9 mouse cellular contexts compared by ENCODE assay signal in genomic region chr9:45413478-45414140, GRCm38 (mm10). TPM values are rescaled to one million over a fixed set of nuclear protein-coding genes. Genes with fewer than 3 reads are reported as not detected.
DNase-seq lines count a peak whose midpoint lies in the region; ATAC-seq and TF ChIP-seq lines count a peak whose summit lies in the region.
"Had no signal": no experiment of that assay in that cellular context is flagged by ENCODE, and none has a peak within 500 bp of the region (broad histone marks: within the 10 kb centered on the region; RNA-seq: fewer than 3 reads in every experiment).

No protein-coding gene starts in this region.

- no peaks in the 10 kb centered on the region for H3K9me3 ChIP-seq in ES-Bruce4 (replicated peaks; ENCODE audit: control insufficient read depth, insufficient read depth, low read length, poor library complexity, severe bottlenecking)
- H3K9me3 ChIP-seq in kidney, postnatal 0 days (replicated peaks; ENCODE audit: low read length) = no peaks in the 10 kb centered on the region
- H3K9me3 ChIP-seq: embryonic facial prominence, embryonic 12.5 days; neural tube, embryonic 12.5 days had no signal

- TF ChIP-seq CTCF in ES-Bruce4 (IDR thresholded peaks at IDR 0.05; ENCODE audit: low read depth, low read length) = peak; percentile 56
- peak; percentile 80 for TF ChIP-seq CTCF in kidney, postnatal 0 days (IDR thresholded peaks at IDR 0.05; ENCODE audit: low read depth)
- TF ChIP-seq CTCF in small intestine, adult 2 months (IDR thresholded peaks at IDR 0.05; ENCODE audit: extremely low read depth, insufficient read length, insufficient replicate concordance, low read depth, low read length) = peak; percentile 56; the same call in 1 of the 2 replicates

- no peak for TF ChIP-seq POLR2A in ES-Bruce4 (IDR thresholded peaks at IDR 0.05; ENCODE audit: insufficient read depth, low read length)
- no peak for TF ChIP-seq POLR2A in small intestine, adult 2 months (IDR thresholded peaks at IDR 0.05; ENCODE audit: low read depth, low read length)

- no peaks in the 10 kb centered on the region for H3K36me3 ChIP-seq in ES-Bruce4 (ENCODE audit: control insufficient read depth, insufficient read depth, low read length, poor library complexity, severe bottlenecking)
- H3K36me3 ChIP-seq in kidney, postnatal 0 days (ENCODE audit: insufficient read depth, low read length) = no peaks in the 10 kb centered on the region
- no peaks in the 10 kb centered on the region for H3K36me3 ChIP-seq in small intestine, adult 2 months (ENCODE audit: control insufficient read depth, insufficient read depth, low read length)
- H3K36me3 ChIP-seq: embryonic facial prominence, embryonic 12.5 days; neural tube, embryonic 12.5 days had no signal

- H3K9ac ChIP-seq in ES-Bruce4 (ENCODE audit: low read depth, poor library complexity, severe bottlenecking) = no peak overlapping the region
- no peak overlapping the region for H3K9ac ChIP-seq in kidney, postnatal 0 days (ENCODE audit: low read depth, low read length)
- H3K9ac ChIP-seq: embryonic facial prominence, embryonic 12.5 days; neural tube, embryonic 12.5 days had no signal

- no peak overlapping the region for H3K27ac ChIP-seq in ES-Bruce4 (ENCODE audit: insufficient read depth, low read length)
- peak overlapping the region; percentile 72 for H3K27ac ChIP-seq in kidney, postnatal 0 days
- H3K27ac ChIP-seq in small intestine, adult 2 months (ENCODE audit: insufficient read depth, low read depth, low read length) = no peak overlapping the region
- H3K27ac ChIP-seq: embryonic facial prominence, embryonic 12.5 days; neural tube, embryonic 12.5 days had no signal

- ATAC-seq in kidney, postnatal 0 days (replicated peaks; ENCODE audit: low FRiP score, low read depth) = peak; percentile 34
- no peak for ATAC-seq in activated CD4-positive, CD25-positive, alpha-beta regulatory T cell, adult 4 months

- no peaks in the 10 kb centered on the region for H3K4me1 ChIP-seq in ES-Bruce4 (ENCODE audit: control insufficient read depth, insufficient read depth, low read length)
- H3K4me1 ChIP-seq in kidney, postnatal 0 days (replicated peaks; ENCODE audit: insufficient read depth, low read length) = no peaks in the 10 kb centered on the region
- peaks cover 9% of the 10 kb centered on the region; the same call in 1 of the 2 replicates for H3K4me1 ChIP-seq in small intestine, adult 2 months (ENCODE audit: control insufficient read depth, insufficient read depth, insufficient read length, low read length)
- H3K4me1 ChIP-seq: embryonic facial prominence, embryonic 12.5 days had no signal

- H3K4me2 ChIP-seq in kidney, postnatal 0 days (ENCODE audit: low read length) = no peak overlapping the region
- H3K4me2 ChIP-seq: embryonic facial prominence, embryonic 12.5 days; neural tube, embryonic 12.5 days had no signal

- H3K4me3 ChIP-seq in ES-Bruce4 (ENCODE audit: low read depth, low read length) = no peak overlapping the region
- no peak overlapping the region for H3K4me3 ChIP-seq in kidney, postnatal 0 days (replicated peaks; ENCODE audit: low read depth, low read length)
- no peak overlapping the region for H3K4me3 ChIP-seq in small intestine, adult 2 months (ENCODE audit: low read depth, low read length)
- H3K4me3 ChIP-seq: embryonic facial prominence, embryonic 12.5 days; neural tube, embryonic 12.5 days had no signal

- TF ChIP-seq EP300 in ES-Bruce4 (IDR thresholded peaks at IDR 0.05; ENCODE audit: insufficient read depth, low read depth, low read length) = no peak

- DNase-seq in layer of hippocampus, adult 11-12 months (ENCODE audit: low spot score) = peak; percentile 55
- no peak for DNase-seq in layer of hippocampus, postnatal 36 days
- peak; percentile 38 for DNase-seq in adrenal gland, postnatal 25 days
- DNase-seq in kidney, postnatal 0 days (ENCODE audit: low spot score) = peak; percentile 44

- WGBS in kidney, postnatal 0 days = 50% methylated on average over 5 of the region's 5 CpGs
- WGBS in small intestine, adult 2 months = 55% methylated on average over 5 of the region's 5 CpGs

- H3K27me3 ChIP-seq in ES-Bruce4 (ENCODE audit: control insufficient read depth, insufficient read depth, low read length, poor library complexity, severe bottlenecking) = no peaks in the 10 kb centered on the region
- no peaks in the 10 kb centered on the region for H3K27me3 ChIP-seq in kidney, postnatal 0 days (ENCODE audit: insufficient read depth, low read length)
- no peaks in the 10 kb centered on the region for H3K27me3 ChIP-seq in small intestine, adult 2 months (ENCODE audit: control insufficient read depth, insufficient read depth, low read length)
- H3K27me3 ChIP-seq: neural tube, embryonic 12.5 days had no signal

RNA-seq across cellular contexts. Expression of gene Dscaml1, which starts 12.8 kb away (rescaled TPM):
- 10 to 100 TPM; 88.0 to 91.7 TPM for total RNA-seq in layer of hippocampus, postnatal 36 days (2021)
- polyA plus RNA-seq in ES-Bruce4 (2011; ENCODE audit: insufficient read depth, insufficient read length, low read depth, missing spikeins) = 3.8 and 4.0 TPM in 2 replicates
- 0.62 and 1.5 TPM in 2 replicates for total RNA-seq in adrenal gland, postnatal 25 days (2021)
- polyA plus RNA-seq in kidney, postnatal 0 days (2015; fragmentation: Nextera tagmentation; extraction: Ambion mirVana) = 0.09 and 0.24 TPM in 2 replicates
- polyA plus RNA-seq in small intestine, adult 2 months (2012; rRNA removed) = 0.48 and 0.62 TPM in 2 replicates
- not detected for polyA plus RNA-seq in activated CD4-positive, CD25-positive, alpha-beta regulatory T cell, adult 4 months (2017; shearing (Covaris generic))

RNA-seq across cellular contexts. Expression of gene Fxyd2, which starts 14.1 kb away (rescaled TPM):
- total RNA-seq in layer of hippocampus, postnatal 36 days (2021) = 1 to 10 TPM; 6.8 to 7.9 TPM
- not detected in 2 replicates for polyA plus RNA-seq in ES-Bruce4 (2011; ENCODE audit: insufficient read depth, insufficient read length, low read depth, missing spikeins)
- total RNA-seq in adrenal gland, postnatal 25 days (2021) = 2.9 and 3.4 TPM in 2 replicates
- 2,817 and 2,959 TPM in 2 replicates for polyA plus RNA-seq in kidney, postnatal 0 days (2015; fragmentation: Nextera tagmentation; extraction: Ambion mirVana)
- 2.3 and 4.6 TPM in 2 replicates for polyA plus RNA-seq in small intestine, adult 2 months (2012; rRNA removed)
- 1 to 10 TPM in 1 of 2 experiments, not detected in 1; 4.3 TPM for polyA plus RNA-seq in activated CD4-positive, CD25-positive, alpha-beta regulatory T cell, adult 4 months (2017; shearing (Covaris generic))

RNA-seq across cellular contexts. Expression of gene Fxyd6, which starts 43.6 kb away (rescaled TPM):
- total RNA-seq in layer of hippocampus, postnatal 36 days (2021) = 10 to 100 TPM; 79.6 to 85.8 TPM
- 88.6 and 89.9 TPM in 2 replicates for polyA plus RNA-seq in ES-Bruce4 (2011; ENCODE audit: insufficient read depth, insufficient read length, low read depth, missing spikeins)
- 153 and 178 TPM in 2 replicates for total RNA-seq in adrenal gland, postnatal 25 days (2021)
- polyA plus RNA-seq in kidney, postnatal 0 days (2015; fragmentation: Nextera tagmentation; extraction: Ambion mirVana) = 141 and 147 TPM in 2 replicates
- polyA plus RNA-seq in small intestine, adult 2 months (2012; rRNA removed) = 18.9 and 20.6 TPM in 2 replicates
- polyA plus RNA-seq in activated CD4-positive, CD25-positive, alpha-beta regulatory T cell, adult 4 months (2017; shearing (Covaris generic)) = 1 to 10 TPM in 1 of 2 experiments, not detected in 1; 1.1 TPM

Comparison
In these comparisons a context has a peak if more than half of its experiments do, and no peak if none do; other contexts are left out.
1. DNase-seq: peak in layer of hippocampus, adult 11-12 months (single experiment), adrenal gland, postnatal 25 days (single experiment) and kidney, postnatal 0 days (single experiment); none in layer of hippocampus, postnatal 36 days (0 of 2).
2. RNA of gene Fxyd2, which starts 14.1 kb away (polyA plus RNA-seq): 2,817 to 2,959 TPM in kidney, postnatal 0 days; 2.3 to 4.6 TPM in small intestine, adult 2 months, 4.3 TPM in activated CD4-positive, CD25-positive, alpha-beta regulatory T cell, adult 4 months and not detected in ES-Bruce4; every median in the first group is over 100 times any median in the second.
3. Peak in every context shown above with its lines, with median percentiles within 50 percentile points of each other: CTCF ChIP-seq.